Mouse (Mus musculus) c-Kit-positive CD71-negative TER-119-negative erythroid progenitor cells, embryonic 14.5 days (primary cell): ENCODE results near the gene Fgfr2.
A peak's percentile ranks its signal among the peaks of the same experiment; 100 is the strongest.
"Not testable (repeated sequence)": the region's sequence is repeated elsewhere in the genome, so short reads cannot be mapped to it uniquely, and the experiment has no call there.

Source experiments
- DNase-seq: peaks from one replicate; pipeline ENCODE4 v3.0.0-alpha.2; 2013; ENCODE audit warnings: low read depth

Gene Fgfr2

DNA sequence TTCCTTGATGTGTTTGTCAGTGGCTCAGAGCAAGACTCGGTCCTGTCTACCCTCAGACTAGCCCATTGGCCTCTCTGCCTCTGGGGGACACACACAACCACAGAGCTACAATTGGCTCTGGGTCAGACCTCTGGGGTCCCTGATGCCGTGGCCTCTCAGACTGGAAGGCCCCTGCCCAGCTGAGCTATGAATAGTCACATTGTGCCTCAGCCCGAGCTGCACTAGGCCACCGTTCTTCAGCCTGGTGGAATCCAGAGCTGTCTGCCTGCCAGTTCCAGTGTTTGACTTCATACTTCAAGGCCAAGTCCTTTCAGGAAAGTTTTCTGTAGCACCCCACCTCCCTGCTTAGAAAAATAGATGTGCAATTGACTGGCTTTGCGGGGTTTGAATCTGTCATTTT lies 434.4 kb downstream of the Fgfr2 start:
- DNase-seq = no peak

DNA sequence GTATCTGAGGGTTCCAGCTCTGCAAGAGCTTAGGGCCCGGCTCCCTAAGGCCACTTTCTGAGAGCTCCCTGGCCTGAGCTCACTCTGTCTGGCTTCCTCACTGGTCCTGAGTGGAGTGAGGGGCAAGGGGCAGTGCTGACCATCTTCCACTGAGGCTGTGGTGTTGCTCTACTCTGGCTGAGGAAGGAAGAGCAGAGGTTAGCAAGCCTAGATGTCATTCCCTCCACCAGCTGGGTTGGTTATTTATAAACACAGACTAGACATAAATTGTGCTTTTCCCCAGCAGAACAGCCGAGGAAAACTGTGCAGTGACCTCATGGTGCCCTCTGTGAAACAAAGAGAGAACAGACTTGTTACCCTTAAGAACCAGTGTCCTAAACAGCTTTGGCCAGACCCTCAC lies 435.3 kb downstream of the Fgfr2 start:
- DNase-seq = no peak

DNA sequence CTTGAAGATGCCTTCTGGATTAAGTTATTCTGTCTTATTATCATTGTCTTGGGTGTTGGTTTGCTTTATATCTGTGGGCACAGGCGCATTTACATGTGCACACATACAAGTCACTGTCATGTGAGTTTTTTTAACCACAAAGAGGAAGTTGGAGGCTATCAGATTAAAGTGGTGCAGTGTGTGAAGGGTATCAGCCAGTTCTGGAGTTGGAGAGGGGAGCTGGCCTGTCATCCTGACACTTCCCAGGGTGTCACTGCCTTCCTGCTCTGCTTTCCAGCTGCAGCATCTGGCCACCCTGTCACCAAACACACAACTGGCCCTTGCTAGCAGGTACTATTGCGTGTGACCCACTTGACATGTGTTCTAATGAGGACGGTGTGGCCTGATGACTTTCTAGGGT lies 436.6 kb downstream of the Fgfr2 start:
- peak; percentile 50 for DNase-seq

DNA sequence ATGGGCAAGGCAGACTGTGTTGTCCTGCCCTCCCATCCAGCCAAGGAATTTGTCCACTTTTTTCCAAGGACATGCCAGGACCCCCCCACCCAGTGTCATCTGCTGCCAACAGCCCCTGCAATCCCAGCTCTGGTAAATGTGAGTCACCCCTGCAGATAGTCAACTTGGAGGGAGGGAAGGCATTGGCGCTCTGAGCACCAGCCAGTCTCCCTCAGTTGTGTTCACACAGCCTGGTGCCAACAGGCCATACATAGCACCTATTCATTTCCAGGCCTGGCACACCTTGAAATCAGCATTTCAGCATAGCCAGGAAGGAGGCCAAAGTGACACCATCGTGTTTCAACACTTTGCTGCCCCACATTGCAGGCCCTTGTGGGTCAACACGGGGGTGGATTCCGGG lies 439.2 kb downstream of the Fgfr2 start:
- no peak for DNase-seq

DNA sequence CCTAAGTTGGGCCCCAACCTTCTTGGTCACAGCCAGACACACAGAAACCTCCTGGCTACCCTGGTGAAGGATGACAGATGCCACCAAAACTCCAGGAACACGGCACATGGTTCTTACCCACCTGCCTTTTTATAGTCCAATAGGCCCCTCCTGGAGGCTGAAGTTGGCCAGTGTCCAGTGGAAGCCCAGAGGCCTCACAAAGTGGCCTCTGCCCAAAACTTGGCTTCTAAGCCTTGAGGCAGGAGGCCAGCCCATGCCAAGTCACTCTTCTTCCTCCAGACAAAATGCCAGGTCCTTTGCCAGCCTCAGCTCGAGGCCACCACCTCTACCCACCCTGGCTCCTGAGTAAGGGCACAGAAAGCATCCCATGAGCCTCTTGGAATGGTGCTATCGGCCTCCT lies 440.2 kb downstream of the Fgfr2 start:
- DNase-seq = no peak

DNA sequence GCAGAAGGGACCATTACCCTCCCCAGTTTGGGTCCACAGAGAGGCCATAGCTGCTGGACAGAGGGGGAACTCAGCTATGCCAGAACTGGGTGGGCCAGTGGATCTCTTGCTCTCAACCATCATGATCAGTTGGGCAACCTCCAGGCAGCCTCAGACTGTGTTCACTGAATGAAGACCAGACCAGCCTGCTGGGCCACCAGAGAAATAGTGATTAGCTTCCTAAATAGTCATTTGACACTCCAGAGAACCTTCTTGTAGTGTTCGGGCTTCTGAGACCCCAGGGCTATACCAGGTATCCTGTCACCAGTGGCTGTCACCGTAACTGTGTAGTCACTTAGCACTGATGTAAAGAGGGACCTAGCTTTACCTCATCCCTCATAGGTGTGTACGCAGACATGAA lies 440.8 kb downstream of the Fgfr2 start:
- DNase-seq = no peak

DNA sequence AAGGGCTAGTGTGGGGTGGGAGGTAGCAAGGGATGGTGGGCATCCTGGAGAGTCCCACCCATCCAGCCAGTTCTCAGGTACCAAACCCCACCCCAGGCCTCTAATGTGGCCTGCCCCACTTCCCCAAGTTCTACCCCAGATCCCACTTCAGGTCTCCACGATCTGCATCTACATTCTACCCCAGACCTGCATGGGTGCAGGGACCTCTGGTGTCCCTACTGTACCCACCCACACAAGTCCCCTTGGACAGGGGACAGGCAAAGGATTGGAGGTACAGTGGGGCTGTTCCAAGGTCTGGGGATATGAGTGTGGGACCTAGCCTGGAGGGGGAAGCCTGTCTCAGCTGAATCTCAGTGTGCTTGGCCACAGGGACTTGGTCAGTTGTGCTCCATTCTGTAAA lies 441.3 kb downstream of the Fgfr2 start:
- no peak for DNase-seq

DNA sequence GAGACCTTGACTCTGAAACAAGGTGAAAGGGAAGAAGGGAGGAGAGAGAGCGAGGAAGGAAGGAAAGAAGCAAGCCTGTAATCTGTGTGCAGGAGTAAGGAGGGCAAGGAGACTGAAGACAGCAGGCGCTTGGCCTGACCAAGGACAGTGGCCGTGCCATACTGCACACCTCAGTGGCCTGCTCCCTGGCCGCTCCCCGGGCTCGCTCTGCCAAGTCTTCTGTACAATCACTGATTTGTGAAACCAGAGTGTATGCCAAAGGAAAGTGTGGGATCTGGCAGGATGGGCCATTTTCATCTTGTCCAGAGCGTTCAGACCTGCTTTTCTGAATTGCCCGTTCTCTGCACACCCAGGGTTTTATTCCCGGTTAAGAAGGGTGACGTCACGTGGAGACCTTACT lies 441.9 kb downstream of the Fgfr2 start:
- no peak for DNase-seq

DNA sequence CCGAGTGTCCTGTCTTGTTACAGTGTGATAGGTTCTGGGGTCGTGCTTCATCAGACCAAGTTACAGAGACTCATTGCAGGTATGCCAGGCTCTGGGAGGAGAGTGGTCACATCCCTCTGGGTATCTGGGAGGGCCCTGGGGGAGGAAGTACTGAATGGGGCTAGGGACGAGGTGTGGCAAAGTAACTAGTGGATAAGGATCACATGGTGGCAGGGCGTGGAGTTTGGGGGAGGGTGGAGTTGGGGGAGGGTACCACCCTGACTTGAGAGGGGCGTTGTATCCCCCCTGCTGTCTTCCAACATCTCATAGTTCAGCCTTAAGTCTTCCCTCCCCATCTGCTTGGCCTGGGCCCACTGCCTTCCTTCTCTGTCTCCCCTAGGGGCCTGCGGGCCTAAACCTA lies 443.6 kb downstream of the Fgfr2 start:
- DNase-seq = no peak

DNA sequence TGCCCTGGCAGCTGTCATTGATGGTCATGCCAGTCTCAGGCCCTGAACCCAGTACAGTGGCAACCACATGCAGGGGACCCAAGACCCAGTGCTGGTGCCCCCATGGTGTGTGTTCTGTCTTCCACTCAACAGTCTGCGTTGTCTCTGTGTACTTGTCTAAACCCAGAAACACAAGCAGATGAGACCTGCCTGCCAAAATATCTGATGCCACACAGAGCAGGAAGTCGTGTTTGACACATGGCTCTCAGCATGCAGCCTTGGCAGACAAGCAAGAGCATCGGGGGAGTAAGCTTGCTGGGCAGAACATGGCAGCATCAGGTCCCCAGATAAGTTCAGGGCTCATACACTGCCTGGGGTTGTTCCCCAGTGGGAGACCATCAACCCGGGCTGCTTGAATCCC lies 444.0 kb downstream of the Fgfr2 start:
- no peak for DNase-seq

DNA sequence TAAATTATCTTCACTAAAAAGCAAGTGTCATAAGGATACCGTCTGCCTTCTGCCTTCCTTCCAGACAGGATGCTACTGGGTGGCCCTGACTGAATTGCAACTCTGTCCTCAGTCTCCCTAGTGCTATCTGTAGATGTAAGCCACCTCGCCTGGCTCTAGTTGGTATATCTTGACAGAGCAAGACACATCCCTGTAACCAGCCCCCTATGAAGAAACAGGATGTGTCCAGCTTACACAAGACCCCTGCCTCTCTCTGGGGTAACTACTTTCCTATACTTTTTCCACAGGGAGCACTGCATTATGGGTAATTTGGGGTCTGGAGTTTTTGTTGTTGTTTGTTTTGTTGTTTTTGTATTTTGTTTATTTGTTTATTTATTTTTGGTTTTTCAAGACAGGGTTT lies 447.2 kb downstream of the Fgfr2 start:
- no peak for DNase-seq

DNA sequence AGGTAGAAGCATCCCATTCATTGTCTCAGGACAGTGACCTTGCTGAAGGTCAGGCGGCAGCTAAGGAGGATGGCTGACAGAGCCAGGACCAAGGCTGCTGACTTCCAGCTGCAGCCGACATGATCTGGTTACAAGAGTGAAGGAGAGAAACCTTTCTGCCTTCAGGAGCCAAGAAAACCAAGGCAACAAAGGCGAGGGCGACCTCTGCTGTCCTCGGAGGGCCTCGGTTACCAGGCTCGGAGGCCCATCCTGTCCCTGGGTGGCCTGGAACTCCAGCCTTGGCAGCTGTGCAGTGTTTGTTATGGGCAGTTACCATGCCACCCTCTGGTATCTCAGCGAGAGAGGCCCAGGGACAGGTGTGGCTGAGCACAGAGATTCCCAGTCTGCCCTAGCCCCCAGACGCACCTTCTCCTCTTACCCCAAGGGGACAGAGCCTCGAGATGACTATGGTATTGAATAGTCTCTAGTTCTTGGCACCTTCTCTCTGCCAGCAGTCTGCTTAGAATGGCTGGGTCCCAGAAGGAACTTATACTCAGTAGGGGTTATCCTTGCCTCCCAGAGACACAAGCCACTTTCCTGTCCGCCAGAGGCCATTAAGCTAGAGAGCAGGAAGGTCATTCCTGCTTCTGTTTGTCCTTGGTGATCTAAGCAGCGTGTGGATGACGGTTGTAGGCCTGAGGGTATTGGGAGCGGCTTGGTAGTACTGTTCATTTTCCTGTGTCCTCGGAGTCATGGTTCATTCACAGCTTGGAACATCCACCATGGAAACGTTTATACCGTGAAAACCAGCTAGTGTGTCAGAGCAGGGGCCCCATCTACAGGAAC lies 449.0 kb downstream of the Fgfr2 start:
- DNase-seq = no peak

DNA sequence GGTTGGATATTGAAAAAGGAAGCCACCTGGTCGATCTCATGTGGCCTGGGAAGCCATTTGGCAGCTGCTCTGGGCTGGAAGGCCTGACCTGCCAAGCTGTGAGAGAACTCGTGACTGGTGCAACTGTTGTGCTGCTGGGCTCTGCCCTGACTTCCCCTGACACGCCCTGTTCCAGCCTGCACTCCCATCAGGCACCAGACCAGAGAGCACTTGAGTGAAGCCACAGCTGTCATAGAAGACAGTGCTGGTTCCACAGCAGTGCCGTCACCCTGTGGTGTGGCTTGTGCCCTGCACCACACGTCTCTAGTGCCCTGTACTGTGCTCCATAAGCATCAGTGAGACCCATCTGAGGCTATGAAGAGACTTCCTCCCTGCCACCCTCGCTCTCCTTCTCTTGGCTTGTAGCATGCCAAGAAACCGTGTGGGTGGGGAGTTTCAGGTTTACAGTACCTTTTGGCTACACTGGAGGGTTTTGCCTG lies 450.6 kb downstream of the Fgfr2 start:
- no peak for DNase-seq

DNA sequence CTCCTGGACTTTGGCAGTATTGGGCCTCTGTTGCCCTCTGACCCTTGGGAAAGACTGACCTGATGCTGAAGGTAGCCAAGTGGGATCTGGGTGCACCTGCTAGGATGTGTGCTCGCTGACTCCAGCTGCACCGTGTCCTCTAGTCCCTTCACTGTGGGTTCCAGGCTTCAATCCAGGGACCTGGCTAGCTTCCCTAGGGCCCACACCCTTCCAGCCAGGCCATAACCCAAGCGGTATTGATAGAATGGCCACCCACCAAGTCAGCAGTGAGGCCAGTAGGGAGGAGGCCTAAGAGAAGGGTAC lies 452.3 kb downstream of the Fgfr2 start:
- DNase-seq = no peak

DNA sequence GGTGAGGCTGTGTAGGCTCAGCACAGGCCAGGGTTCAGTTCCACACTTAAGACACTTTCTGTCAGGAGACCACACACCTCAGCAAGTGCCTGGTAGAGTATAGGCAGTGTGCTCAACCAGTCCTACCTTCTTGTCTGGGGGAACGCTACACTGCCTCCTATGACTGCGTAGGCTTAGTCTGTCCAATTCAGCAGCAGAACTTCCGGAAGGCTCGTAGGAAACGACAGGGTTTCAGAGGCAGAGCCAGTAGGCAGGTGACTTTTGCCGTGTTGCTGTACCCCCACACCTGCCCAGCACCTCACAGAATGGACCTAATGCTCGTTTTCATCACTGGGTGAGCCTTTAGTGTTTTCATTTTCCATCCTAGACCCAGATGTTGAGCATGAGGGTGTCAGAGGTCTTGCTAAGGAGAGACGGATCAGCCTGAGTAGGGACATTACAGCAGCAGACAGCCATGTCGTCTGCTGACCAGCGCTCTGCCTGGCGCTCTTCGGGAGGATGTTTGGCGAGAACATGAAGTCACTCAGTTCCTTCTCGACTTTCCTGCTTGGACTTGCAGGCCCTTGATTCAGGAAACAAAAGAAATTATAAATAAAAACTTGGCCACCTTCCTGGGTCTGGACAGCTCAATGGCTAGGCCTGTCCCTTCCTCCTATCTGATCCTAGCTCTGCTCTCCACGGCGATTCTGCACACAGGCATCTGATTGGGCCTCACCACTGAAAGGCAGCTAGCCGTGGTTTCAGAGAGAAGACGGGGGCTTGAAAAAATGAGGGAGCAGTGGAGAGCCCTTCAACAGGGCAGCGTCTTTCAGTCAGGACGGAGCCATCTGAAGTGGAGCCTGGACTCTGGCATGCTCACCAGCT lies 452.9 kb downstream of the Fgfr2 start:
- DNase-seq = no peak

DNA sequence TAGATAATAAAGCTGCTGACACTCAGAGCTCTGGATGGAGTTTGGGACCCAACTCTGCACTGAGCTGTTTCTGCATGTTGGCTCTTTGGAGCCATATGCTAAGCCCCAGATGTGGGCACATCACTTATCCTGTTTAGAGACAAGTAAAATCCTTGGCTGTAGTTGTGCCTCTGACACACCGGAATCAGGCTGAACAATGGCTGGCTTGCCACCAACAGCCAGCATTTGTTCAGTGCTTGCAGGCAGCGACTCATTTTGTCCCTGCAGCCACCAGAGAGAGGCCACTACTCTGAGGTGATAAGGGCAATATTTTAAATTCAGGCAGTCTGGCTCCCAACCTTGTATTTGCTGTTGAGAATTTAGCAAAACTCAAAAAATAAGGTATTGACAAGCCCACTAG lies 454.5 kb downstream of the Fgfr2 start:
- DNase-seq = no peak

DNA sequence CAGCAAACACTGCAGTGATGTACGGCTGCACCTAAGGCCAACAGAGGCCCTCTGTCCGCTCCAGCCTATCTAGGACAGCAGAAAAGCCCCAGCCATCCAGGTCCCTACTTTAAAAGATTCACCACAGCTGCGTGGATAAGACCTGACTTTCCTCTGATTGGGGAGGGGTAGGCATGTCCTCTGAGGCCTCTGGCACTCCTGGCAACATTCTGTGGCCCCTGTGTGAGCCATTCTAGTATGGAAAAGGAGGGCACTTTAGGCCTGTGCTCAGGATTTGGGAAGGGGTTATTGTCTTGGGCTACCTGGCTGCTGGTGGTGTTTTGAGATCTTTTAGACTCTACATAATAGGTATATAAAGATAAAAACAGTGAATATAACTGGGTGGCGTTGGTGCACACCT lies 456.6 kb downstream of the Fgfr2 start:
- no peak for DNase-seq

DNA sequence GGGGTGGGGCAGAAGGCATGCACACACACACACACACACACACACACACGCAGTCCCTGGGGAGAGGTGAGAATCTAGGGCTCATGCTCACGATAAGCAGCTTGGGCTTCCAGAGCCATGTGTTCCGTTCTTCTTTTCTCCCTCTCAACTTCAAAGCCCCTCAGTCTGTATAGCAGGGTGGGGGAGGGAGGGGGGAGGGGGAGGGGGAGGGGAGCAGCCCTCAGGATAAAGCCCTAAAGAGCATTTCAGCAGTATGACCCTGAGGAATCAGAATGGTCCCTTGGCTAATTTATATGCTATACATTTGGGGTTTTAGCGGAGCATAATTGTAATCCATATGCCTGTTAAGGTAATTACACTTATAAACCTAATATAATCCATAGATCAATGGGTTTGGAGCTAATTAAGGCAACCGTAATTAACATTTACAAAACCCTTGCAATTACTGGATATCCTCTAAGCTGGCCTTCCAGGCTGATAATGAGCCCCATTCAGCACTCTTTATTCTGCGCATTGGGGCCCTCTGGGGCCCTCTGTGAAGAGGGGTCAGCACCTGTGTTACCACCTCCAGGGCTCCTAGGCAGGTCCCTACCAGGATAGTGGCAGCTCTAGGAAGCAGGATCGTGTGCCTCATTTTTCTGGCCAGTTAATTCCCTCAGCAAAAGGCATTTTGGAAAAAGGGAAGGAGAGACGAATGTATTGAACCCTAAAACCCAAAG lies 457.3 kb downstream of the Fgfr2 start:
- no peak for DNase-seq

DNA sequence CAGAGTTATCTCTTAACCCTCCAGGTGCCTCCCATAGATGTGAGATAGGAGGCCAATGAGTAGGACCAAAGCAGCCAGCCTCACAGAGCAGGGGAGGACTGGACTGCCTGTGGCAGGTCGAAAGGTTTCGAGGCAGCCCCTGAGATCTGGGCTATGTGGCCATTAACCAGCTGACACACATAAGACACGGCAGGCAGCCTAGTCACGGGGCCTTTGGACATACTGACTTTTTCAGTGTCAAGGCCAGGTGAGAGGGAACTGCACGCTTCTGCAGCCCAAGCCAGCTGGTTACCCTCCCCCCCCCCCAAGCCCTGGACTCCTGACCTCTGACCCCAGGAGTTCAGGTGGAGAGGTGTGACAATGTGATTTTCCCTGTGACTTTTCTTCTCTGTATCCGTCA lies 458.3 kb downstream of the Fgfr2 start:
- DNase-seq = no peak

DNA sequence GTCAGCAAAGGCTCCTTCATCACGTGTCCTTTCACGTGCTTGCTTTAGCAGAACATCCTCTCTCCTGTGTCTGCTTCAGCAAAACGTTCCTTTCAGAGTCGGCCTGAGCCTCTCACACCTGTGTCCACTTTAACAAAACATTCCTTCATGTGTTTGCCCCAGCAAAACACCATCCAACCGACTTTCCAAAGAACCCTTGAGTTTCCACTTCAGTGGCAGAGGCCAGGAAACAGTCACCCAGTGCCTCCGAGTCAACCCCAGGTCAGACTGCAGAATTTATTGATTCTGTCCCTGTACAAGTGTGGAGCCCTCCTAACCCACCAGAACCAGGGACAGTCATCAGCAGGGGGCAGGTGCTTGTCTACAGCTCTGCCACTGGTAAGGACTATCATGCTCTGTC lies 460.3 kb downstream of the Fgfr2 start:
- DNase-seq = not testable (repeated sequence)

DNA sequence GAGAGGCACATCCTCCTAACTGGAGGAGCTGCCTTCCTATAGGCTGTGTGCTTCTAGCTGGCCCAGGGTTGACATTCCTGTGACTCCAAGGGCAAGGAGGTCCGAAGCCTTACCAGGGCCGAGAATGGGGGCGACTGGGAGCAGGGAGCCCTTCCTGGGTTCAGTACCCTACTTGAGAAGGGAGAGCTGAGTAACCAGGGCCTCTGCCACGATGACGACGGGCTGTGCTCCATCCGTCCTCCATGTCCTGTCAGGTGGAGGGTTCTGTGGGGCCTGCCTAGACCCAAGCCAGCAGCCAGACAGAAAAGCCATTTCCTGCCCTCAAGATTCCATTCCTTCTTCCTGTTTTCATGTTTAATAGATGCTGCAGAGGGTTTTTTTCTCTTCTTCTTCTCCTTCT lies 463.5 kb downstream of the Fgfr2 start:
- DNase-seq = no peak

DNA sequence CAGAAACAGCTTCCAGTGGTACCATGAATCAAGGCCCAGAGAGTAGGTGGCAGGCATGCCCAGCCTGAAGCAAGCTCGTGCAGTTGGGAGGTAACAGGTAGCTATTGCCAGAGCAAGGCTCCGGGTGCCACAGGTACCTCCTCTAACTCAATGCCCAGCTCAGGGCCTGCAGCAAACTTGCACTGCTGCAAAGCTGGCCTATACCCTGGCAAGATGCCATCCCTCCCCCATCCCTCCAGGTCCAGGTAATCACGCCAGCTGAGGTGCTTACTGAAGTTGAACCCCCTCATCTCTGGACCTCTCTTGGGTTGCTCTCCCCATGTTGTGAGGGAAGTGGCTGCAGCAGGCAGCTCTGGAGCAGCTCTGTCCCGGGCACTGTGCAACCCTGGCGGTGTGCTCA lies 464.5 kb downstream of the Fgfr2 start:
- DNase-seq = no peak

DNA sequence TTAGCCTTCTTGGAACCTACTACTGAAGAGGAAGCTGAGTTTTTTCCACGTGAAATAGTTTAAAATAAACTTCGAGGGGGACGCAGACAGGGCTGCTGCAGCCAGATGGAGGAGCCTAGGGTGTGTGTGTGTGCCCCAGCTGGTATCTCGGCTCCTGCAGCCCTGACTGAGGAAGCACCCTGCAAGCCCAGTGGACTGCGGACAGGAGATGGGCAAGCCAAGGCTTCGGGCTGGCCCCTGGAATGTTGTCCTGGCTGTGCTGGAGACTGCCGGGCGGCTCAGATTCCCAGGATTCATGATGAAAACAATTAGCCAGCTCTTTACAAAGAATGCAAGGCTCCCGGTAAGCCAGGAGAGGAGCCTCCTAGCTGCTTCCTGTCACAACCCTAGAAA lies 465.1 kb downstream of the Fgfr2 start:
- no peak for DNase-seq
